Mouse (Mus musculus): ENCODE data around the gene Ptprg.
"Not testable (repeated sequence)": the region's sequence is repeated elsewhere in the genome, so short reads cannot be mapped to it uniquely, and the experiment has no call there.

Ptprg gene

DNA sequence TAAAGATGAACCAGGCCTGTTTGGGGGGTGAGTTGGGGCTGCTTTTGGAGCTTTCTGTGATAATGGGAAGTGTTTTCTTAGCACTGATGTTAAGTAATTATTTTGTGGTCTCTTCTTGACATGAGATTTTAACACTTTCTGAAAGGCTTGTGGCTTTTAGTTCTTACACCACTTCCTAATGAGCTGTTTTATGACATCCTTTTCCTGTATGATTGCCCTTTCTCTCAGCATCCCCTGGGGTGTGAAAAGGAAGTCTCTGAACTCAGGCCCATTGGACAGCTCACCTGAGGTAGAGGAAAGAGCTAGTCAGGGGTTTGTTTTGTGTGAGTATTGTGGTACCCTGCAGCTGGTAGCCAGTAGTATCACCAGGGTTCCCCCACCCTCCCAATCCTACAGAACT is 179.0 kb downstream of the Ptprg start:
- no peak for DNase-seq (ENCODE audit: low spot score in 2 of 2)

DNA sequence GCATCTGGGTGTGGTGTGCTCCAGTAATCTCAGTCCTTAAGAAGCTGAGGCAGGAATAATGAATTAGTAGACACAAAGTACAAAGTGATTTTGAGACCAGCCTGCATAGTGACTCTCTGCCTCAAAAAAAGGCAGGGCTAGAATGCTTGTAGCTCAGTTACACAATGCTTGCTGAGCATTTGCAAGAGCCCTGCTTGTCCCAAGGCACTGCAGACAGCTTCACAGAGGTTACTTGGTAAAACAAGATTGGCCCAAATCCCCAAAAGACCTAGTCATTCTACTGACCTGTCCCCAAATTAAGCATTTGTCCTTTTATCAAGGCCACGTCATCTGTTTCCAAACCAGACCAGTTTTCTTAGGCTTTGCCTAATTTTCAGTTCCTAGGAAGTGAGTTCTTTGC is 190.4 kb downstream of the Ptprg start:
- no peak for DNase-seq (ENCODE audit: low spot score in 2 of 2)

- no peak for DNase-seq (ENCODE audit: low spot score in 2 of 2)
These were observed 199.3 kb downstream of the Ptprg start for GRCm38 (mm10) chr14:11752678-11753077.

DNA sequence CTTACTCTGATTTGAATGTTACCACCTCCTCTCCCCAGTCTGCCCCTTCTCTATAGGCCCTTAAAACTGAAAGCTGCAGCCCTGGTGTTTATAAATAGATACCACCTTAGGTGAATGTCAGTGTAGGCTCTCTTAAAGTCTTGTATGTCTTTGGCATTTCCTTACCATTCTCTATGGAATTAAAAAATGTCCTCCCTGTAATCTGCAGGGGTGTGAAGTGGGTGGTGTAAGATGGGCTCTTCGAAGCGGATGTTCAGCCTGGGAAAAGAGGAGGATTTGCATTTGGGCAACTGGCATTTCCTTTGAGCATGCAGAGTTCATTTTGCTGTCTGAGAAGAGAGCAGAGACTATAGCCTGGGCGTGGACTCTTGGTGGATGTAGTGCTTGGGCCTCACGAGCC is 201.3 kb downstream of the Ptprg start:
- DNase-seq (ENCODE audit: low spot score in 2 of 2): no peak

- DNase-seq (ENCODE audit: low spot score in 2 of 2): no peak
These were observed 204.9 kb downstream of the Ptprg start for GRCm38 (mm10) chr14:11758185-11758584.

DNA sequence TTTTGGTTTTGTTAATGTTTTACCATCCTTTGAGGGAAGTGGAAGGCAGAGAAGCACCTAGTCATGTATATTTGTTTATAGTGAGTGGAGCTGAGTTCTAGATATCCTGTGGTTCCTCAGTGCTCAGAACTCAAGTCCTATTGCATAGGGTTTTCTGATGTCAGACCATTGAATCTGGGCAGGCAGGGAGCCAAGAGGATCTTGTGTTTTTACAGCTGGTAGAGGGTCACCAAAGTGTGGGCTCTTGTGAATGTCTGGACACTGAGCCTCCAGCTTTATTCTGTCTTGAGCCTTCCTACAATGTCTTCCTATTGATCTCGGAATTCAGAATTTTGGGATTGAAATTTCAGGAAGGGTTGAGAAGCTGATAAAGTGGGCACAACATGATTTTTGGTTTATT is 206.0 kb downstream of the Ptprg start:
- DNase-seq (ENCODE audit: low spot score in 2 of 2): no peak

- DNase-seq (ENCODE audit: low spot score in 2 of 2): no peak
These were observed 209.7 kb downstream of the Ptprg start for GRCm38 (mm10) chr14:11762995-11763394.

- no peak for DNase-seq (ENCODE audit: low spot score in 2 of 2)
These were observed 219.4 kb downstream of the Ptprg start for GRCm38 (mm10) chr14:11772736-11773135.

DNA sequence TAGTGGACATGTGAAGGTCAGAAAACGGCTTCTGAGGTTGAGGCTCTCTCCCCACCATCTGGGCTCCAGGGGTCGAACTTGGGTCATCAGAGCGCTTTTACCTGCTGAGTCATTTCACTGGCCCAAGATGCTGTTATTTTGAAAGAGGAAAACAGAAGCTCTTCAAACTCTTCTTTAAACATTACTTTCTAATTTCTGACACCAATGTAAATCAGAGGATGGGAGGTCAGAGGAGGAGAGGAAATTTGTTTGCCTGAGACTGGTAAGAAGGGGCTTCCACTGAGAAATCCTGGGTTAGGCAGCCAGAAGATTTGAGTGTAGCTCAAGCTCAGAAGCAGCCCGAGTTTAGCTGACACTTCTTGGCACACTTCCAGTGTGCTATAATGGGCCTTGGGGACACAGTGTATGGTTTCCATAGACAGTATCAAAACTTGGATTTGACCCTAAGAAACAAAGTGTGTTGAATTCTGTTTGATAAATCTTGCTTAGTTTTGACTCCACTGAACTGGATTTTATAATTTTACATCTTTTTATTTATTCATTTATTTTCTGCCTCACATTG is 221.2 kb downstream of the Ptprg start:
- no peak for DNase-seq (ENCODE audit: low spot score in 2 of 2)

- DNase-seq (ENCODE audit: low spot score in 2 of 2): peak in 1 of 2 experiments; percentile 4
These were observed 221.9 kb downstream of the Ptprg start for GRCm38 (mm10) chr14:11775204-11775603.

- no peak for DNase-seq (ENCODE audit: low spot score in 2 of 2)
These were observed 222.7 kb downstream of the Ptprg start for GRCm38 (mm10) chr14:11775951-11776495.

- DNase-seq (ENCODE audit: low spot score in 2 of 2): no peak
These were observed 223.2 kb downstream of the Ptprg start for GRCm38 (mm10) chr14:11776566-11776965.

DNA sequence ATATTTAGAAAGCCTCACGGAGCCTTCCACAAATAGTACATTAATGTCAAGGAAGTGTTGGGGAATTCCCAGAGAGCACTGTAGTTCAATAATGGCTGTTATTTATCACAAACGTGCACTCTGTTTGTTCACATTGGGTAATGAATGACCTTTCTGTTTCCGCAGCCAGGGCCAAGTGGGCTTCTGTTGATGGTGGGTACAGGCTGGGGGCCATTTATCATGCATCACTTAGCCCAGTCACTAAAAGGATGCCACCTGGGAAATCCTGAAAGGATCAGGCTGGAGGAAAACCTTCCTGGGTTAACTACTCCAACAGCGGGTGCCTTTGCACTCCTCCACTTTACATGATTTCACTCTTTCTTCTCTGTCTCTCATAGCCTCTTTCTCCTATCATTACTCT is 237.9 kb downstream of the Ptprg start:
- no peak for DNase-seq (ENCODE audit: low spot score in 2 of 2)

- no peak for DNase-seq (ENCODE audit: low spot score in 2 of 2)
These were observed 240.5 kb downstream of the Ptprg start for GRCm38 (mm10) chr14:11793847-11794246.

- DNase-seq (ENCODE audit: low spot score in 2 of 2): no peak
These were observed 249.2 kb downstream of the Ptprg start for GRCm38 (mm10) chr14:11802355-11803035.

GRCm38 (mm10) chr14:11806674-11807073 is 253.3 kb downstream of the Ptprg start:
- DNase-seq (ENCODE audit: low spot score in 2 of 2): no peak

DNA sequence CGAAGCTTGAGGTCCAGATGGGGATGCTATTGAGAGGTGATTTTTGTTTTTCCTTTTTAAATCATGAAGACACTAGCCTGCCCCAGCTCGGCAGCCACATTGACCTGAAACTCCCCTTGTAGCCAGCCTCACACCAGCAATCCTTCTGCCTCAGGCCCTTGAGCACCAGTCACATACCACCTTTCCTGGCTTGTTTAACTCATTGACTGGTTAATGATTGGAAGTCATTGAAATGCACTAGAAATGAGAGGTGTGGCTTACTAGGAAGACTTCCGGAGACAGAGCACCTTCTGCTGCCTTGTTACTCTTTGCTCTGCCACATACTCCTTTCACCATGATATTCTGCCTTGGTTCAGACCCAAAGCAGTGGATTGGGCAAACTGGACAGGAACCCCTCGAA is 254.1 kb downstream of the Ptprg start:
- no peak for DNase-seq (ENCODE audit: low spot score in 2 of 2)

DNA sequence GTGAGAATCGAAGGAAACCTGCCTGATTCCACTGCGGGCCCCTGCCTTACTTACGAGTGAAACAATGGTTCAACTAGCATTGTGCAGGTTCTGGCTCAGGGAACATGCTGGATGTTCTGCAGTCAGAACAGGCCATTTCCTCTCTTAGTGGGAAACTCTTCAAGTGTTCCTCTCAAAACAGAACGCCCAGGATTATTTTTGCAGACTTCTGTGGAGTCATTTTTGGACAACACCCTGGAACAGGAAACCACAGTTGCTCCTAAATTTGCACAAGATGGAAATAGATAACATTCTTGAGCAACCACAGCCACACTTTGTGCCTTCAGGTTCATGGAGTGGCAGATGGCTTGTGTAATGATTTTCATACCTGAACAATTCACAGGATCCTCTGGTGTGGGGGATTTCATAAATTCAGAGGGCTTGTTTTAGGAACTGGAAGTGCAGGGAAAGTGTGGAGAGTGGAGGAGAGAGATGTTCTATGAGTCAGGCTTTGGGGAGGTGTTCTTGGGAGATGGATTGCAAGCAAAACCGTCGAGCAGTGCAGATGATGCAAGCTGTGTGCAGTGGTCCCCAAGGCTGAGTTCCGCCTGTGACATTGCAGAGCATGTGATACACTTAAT is 257.9 kb downstream of the Ptprg start:
- no peak for DNase-seq (ENCODE audit: low spot score in 2 of 2)

GRCm38 (mm10) chr14:11812291-11812690 is 259.0 kb downstream of the Ptprg start:
- DNase-seq (ENCODE audit: low spot score in 2 of 2): no peak

DNA sequence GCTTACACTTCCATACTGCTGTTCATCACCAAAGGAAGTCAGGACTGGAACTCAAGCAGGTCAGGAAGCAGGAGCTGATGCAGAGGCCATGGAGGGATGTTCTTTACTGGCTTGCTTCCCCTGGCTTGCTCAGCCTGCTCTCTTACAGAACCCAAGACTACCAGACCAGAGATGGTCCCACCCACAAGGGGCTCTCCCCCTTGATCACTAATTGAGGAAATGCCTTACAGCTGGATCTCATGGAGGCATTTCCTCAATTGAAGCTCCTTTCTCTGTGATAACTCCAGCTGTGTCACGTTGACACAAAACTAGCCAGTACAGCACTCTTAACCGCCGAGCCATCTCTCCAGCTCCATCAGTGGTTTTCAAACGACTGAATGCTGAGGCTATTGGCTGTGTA is 261.5 kb downstream of the Ptprg start:
- not testable (repeated sequence) for DNase-seq (ENCODE audit: low spot score in 2 of 2)

DNA sequence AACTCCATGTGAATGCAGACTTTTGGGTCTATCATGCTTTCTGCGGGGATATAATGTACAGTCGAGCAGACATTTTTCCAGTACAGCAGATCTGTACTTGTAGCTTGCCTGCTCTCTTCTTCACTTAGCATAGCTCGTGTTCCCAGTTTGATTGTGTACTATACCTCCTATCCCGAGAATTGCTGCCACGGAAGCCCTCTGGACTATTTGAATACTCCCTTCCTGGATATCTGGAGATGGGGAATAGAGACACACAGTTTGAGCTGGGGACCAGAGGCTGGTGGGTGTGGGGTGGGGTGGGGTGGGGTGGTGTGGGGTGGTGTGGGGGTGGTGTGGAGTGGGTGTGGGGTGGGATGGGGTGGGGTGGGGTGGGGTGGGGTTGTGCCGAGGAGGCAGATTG is 263.9 kb downstream of the Ptprg start:
- no peak for DNase-seq (ENCODE audit: low spot score in 2 of 2)

DNA sequence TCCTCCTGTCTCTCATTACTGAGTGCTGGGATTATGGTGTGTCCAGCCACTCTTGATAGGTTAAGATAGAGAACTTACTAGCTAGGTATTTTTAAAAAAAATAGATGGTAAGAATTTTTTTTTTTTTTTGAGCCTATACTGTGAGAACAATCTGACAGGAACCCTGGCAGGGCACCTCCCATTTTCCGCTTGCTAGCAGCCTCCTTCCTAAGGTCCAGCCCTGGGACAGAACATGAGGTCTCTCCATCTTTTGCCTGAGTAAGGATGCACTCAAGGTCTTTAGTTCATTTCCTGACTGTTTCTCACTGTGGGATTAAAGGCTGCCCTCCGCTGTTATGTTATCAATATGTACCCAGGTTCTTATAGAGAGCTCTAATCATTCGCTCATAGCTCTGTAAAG is 264.7 kb downstream of the Ptprg start:
- DNase-seq (ENCODE audit: low spot score in 2 of 2): no peak

GRCm38 (mm10) chr14:11818721-11819120 is 265.4 kb downstream of the Ptprg start:
- DNase-seq (ENCODE audit: low spot score in 2 of 2): no peak
